Mouse (Mus musculus) kidney, adult 10 weeks (tissue): ENCODE results near the gene Taf5. TPM values are rescaled to one million over a fixed set of nuclear protein-coding genes. Genes with fewer than 3 reads are reported as not detected.

ENCODE experiments used
- polyA plus RNA-seq: library from polyadenylated mRNA; stranded (reverse); fragments of 350-450 nt; fragmentation: Illumina TruSeq; extraction: RNeasy Lipid Tissue Mini Kit (QIAGEN cat#74804); gene quantifications from one replicate; pipeline ENCODE4 v1.2.3, GENCODE M21; 2014; ENCODE audit warnings: low read depth, low replicate concordance

Gene Taf5
- 6.5 TPM for polyA plus RNA-seq

DNA sequence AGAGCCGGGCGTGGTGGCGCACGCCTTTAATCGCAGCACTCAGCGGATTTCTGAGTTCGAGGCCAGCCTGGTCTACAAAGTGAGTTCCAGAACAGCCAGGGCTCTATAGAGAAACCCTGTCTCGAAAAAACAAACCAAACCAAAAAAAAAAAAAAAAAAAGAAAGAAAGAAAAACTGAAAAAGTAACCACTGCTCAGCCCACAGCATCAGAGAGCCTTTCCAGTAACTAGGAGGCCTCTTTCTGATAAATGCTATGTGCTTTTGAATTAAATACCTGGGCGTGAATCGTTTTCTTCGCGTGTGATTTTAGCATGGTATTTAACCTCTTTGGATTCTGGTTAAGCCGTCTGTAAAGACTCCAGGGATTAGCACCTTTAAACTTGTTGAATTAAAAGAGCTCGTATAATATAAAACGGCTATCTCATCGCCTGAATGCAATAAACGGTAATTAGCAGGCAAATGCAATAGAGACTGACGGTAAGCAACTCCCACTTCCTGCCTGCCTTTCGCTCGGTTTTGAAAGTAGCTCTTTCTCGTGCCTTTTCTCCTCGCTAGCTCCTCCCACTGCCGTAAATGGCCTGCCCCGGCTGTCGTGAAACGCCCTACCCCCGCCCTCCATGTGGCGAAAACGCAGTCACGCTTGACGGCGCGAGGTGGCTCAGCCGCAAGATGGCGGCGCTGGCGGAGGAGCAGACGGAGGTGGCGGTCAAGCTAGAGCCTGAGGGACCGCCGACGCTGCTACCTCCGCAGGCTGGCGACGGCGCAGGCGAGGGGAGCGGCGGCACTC is at the start of gene Taf5:
Gene Taf5 (plus strand): TSS at position 651 of the 787 bp plus-strand sequence.

DNA sequence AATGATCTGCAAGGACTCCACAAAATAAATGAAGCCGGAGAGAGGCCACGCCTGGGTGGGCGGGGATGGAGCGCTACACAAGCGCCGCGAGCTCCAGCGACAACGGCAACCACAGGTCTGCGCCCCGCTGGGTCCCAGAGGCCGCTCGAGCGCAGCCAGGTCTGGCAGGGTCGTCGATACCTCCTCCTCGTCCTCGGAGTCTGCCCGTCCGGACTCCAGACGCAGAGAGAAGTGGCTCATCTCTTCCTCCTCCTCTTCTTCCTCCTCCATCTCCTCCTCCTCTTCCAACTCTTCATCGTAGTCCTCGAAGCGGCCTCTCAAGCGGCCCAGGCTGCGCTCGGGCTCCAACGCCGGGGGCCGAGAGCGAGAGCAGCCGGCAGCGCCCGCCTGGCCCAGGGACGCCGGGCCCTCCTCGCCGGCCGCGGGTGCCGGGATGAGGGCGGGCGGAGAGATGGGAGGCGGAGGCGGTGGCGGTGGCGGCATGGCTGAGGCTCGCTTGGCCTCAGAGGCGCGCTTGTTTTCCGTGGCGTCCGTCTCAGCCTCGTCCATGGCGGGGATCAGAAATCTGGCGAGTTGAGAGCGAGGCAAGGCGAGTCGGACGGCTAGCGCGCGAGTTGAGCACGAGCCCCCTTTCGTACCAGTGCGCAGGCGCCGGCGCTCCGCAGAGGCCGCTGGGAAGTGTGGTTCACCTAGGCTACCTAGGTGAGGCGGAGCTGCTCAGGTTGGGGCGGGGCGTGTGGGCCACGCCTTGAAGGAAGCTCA is 17.1 kb upstream of the Taf5 start, which contains the start of gene Pcgf6:
Gene Pcgf6 (minus strand): TSS at position 636 of the 762 bp plus-strand sequence.

DNA sequence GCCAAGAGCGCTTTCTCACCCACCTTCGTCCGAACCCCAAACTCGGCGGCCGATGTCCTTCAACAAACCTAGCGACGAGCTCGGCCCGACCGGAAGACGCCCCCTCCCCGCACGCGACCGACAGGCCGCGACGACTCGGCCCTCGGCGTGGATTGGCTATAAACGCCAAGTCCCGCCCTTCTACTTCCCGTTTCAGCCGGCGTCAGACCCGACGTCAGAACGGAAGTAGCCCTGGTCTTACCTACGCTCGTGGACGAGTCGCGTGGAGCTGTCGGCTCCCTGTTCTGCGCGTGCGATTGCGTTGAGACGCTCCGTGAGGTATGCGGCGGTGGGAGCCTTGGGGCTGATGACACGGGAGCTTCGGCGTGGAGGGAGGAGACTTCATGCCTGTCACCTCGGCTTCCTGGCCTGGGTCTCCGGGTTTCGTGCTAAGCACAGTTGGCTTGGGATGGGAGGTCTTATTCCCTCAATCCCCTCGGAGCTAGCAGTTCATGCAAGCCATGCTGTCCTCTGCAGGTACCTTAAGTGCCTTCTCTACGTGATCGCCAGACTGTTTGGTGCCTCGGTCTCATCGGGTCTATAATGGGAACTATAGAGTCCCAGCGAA is 23.1 kb downstream of the Taf5 start, which contains the start of the genes Usmg5 and Pdcd11:
Gene Usmg5 (minus strand): TSS at position 98 of the 607 bp plus-strand sequence.
Gene Pdcd11 (plus strand): TSS at position 219 of the 607 bp plus-strand sequence.

Other genes starting within 250 kb of the Taf5 start
- not detected for gene Ina, start 53.0 kb upstream of the Taf5 start, polyA plus RNA-seq
- 166 TPM for gene Nt5c2, start 52.6 kb upstream of the Taf5 start, polyA plus RNA-seq
- gene Pcgf6, start 16.8 kb upstream of the Taf5 start, polyA plus RNA-seq: 22.5 TPM
- gene Usmg5, start 22.9 kb downstream of the Taf5 start, polyA plus RNA-seq: 3,472 TPM
- 2.5 TPM for gene Pdcd11, start 23.0 kb downstream of the Taf5 start, polyA plus RNA-seq
- 0.44 TPM for gene Calhm2, start 70.5 kb downstream of the Taf5 start, polyA plus RNA-seq
- not detected for gene Calhm1, start 76.5 kb downstream of the Taf5 start, polyA plus RNA-seq
- not detected for gene Calhm3, start 90.0 kb downstream of the Taf5 start, polyA plus RNA-seq
- not detected for gene Neurl1a, start 111.1 kb downstream of the Taf5 start, polyA plus RNA-seq